Mouse (Mus musculus) natural killer cell, adult 2 months (primary cell): Measurements from ENCODE around the gene 3110082I17Rik.

Experiments
- DNase-seq, 2 experiments: peaks; one replicate each; pipeline ENCODE4 v3.0.0; 2022; ENCODE audit warnings: low spot score in 2 of 2

The 3110082I17Rik gene

DNA sequence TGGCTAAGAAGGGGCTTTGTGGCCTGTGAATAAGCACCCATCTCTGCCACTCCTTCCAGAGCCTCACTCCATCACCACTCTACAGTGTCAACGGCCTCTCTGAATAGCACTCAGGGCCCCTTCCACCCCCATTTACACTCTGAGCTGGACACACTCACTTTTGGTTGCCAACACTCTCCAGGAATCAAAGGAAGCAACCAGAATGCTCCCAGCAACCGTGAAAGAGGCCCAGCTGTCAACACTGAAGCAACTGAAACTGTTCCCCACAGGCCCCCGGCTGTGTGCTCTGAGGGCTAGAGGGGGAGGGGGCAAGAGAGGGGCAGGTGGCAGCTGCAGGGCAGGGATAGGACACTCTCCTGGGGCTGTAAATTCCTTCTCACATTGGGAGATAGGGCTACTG, 41.7 kb downstream of the 3110082I17Rik start:
- DNase-seq = no peak

DNA sequence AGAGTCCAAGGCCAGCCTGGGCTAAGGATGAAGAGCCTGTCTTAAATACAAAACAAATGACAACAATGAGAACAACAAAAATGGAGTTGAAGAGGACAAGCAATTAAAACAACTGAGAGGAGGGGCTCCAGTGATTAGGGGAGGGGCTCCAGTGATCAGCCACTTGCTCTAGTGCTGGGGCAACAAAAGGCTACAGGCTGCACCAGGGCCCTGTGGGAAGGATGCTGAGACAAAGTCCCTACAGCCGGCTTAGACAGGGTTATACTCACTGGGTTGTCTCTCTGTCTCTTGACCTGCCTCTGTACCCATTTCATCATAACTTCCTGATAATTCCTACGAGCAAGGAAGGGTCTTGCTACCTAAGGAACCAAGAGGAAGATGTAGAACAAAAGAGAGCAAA, 42.2 kb downstream of the 3110082I17Rik start:
- no peak for DNase-seq

DNA sequence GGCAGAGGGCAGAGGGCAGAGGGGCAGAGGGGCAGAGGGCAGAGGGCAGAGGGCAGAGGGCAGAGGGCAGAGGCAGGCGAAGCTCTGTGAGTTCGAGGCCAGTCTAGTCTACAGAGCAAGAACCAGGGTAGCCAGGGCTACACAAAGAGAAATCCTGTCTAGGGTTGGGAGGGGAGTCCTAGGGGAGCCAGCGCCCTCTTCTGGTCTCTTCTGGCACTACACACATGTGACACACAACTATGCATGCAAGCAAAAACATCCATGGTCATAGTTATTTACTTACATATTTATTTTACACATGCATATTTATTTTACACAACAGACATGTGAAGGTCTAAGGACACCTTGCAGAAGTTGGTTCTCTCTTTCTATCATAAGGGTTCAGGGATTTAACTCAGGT, 42.8 kb downstream of the 3110082I17Rik start:
- DNase-seq = no peak

DNA sequence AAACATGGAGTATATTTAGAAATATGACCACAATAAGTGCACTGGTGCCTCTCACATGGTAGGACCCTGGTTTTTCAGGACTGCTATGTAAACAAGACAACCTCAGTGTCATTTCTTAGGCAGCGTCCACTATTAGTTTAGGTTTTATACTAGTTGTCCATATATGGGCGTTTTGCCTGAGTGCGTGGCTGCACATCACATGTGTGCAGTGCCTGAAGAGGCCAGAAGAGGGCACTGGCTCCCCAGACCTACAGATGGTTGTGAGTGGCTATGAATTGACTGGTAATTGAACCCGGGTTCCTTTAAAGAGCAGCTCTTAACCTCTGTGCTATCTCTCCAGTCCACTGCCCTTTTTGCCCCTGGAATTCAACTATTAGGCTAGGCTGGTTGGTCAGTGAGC, 43.4 kb downstream of the 3110082I17Rik start:
- DNase-seq = peak in 1 of 2 experiments; percentile 15

DNA sequence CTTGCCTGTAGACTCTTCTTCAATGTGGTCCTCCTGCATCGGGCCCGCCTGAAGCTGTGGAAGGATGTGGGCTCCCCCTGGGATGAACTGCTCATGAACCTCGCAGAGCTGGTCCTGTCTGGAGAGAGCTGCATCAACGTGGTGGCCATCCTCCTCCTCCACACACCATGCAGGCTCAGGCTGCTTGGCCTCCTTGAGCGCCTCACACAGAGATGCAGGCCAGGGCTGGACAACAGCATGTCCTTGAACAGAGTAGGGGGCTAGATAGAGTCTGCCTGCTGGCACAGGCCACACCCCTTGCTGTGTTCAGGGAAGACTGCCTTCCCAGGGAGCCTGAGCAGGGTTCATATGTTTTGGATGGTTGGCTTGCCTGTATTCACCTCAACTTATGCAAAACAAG, 45.3 kb downstream of the 3110082I17Rik start:
- no peak for DNase-seq

DNA sequence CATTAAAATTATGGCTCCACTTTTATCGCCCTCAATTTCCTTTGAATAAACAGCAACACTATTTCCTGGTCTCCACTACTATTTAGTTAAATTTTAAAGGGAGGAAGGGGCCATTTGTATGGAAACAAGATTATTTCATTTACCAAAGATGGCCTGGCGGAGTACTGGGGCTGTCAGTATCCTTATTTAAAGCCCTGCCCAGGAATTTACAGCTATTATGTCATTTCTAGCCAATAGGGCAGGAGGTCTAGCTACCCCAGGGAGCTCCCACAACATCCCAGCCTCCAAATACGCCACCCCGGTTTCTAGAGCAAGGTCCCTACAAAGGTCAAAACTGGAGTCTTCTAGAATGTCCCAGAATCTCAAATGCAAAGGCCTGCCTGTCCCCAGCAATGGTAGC, 46.8 kb downstream of the 3110082I17Rik start:
- DNase-seq = no peak

DNA sequence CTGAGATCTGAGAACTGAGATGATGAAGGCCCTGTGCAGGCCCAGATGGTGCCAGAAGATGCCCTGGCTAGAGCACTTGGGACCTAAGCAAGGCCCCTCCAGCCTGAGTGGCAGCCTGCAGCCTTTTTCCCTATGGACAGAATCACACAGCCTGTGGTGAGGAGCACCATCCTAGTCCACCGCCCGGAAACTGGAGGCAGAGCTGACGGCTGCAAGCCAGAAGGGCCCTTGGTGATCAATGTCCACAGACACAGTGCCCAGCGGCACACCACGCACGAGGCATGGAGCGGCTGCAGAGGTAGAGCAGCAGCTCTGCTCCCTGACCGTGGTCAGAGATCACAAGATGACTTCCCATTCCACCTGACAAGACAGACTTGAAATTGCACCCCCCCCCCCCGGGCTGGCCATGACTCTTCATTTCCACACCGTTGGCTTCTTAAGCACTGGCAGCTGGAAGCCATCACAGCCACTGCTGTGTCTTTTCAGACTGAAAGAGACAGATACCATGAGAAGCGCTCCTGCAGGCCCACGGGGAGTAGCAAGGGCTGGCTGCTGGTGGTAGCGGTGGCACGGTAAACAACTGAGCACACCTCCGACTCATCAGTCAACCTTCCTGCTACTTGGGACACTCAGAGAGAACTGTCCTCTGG, 48.5 kb downstream of the 3110082I17Rik start:
- DNase-seq = no peak

DNA sequence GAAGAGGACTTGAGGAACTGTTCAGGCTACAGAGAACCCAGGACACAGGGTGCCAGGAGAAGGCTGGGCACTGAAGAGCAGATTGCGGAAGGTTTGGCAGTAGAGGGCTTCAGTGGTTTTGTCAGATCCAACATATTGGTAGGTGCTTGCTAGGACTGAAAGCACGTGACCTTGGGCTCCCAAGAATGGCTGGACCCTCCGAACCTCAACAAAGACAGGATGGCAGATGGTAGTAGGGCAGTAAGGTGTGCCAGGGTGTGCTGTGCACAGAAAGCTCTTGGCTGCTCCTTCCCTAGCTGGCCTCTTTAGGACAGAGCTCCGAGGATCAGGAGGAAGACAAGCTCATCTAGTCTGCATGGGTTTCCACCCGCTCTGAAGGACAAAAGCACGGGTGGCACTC, 49.2 kb downstream of the 3110082I17Rik start:
- no peak for DNase-seq

DNA sequence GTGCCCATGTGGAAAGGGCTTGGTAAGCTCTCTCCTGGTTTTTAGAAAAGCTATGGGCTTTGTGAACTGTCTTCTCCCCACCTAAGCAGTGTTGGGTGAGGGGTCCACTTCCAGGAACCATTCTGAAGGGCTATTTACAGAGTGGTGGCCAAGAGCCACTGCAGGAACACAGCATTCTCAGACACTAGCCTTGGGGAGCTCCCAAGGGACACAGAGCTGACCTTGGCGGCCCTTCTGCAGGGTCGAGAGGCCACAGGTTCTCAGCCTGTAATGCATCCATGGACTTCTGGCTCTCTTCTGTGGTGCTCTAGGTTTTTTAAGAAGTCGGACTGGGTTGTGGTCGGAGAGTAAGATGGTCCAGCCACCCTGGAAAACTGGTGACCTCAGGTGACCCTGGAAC, 50.3 kb downstream of the 3110082I17Rik start:
- no peak for DNase-seq

DNA sequence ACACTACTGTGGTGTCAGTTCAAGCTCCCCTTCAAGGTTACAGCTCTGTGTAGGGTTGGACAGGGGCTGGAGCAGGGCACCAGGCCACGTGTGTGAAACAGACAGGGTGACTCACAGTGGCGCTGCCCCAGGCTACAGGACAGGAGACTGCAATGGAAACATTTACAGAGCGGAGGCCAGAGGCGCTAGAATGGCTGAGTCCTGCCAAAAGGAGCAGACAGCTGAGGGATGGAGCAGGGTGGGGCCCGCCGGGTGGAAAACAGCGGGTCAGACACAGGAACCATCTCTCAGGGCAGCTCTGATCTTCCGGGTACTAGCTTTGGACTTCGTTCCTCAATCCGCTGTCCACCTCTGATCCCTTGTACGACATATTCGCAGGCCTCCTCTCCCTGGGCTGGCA, 50.9 kb downstream of the 3110082I17Rik start:
- no peak for DNase-seq

DNA sequence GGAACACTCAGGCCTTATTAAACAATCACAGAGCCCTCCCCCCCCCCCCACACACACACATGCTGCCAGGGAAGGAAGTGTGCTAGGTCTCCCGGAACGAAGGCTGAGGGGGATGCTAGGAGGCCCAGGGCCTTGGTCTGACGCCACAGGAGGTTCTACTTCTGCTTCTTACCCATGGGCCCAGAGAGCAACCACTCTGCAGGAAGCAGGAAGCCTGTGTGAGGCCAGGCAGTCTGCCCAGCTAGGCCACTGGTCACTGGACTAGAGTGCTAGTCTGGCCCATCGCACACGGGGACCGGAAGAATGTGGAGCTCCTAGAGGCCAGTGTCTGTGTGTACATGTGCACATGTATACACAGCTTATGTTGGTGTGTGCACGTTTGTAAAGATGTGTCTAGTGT, 51.8 kb downstream of the 3110082I17Rik start:
- peak; percentile 19 to 35 for DNase-seq

DNA sequence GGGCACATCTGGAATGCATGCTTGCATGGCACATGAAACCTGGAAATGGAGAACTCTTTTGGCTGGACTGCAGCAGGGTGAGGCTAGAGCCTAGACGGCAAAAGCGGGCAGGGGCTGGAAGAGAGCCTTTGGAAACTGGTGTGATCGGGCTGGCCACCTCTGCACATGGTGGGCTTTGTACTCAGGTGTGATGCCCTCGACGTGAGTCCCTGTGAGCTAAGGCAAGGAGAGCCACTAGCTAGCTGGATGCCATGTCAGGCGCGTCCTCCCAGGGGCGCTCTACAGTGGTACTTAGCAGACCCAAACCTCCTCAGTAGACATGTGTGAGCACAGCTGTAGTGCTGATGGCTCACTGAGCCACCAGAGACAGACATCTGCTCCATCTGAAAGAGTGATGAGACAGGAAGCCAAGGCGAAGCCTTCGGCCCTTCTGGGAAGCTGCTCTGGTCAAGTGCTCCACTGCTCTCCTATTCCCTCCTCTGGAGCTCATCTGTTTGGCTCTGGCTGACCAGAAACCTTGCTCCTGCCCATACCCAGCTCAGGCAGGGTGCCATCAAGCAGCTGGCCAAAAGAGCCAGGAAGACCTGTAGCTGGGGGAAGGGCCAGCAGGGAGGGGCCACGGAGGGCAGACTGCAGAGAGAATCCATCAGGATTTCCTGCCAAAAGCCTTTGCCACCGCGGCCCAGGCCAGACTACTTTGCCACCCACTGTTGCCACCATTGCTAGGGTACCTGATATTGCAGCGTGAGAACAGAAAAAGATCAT, 53.0 kb downstream of the 3110082I17Rik start:
- DNase-seq = no peak

DNA sequence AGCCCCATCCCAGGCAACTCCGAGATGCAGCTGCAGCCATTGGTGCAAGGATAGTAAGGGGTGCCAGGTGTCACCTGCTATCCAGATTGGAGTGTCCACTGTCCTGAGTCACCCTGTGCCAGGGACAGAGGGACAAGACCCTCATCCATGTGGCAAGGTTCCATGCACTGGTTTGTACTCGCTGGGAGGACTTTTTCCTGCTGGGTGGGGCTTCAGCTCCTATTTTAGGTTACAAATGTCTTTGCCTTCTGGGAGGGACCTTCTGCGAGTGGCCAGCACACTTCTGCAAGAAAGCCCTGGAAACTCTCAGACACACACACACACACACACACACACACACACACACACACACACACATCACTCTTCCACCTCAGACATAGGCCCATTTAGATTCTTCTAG, 54.4 kb downstream of the 3110082I17Rik start:
- DNase-seq = no peak

DNA sequence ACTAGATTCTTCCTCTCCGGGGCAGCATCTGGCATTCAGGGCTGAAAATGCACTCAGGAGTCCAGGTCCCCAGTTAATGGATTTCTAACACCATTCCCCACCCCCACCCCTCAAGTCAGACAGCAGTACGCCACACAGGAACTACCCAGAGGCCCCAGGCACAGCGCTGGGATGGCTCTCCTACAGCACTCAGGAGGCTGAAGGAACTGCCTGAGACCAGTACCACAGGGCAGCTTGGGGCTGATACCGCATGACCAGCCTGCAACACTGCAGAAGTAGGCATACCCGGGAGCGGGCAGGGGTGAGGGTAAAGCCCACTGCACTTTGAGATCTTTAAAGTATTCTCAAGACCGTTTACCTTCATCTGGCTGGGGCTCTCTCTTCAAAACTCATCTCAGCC, 54.8 kb downstream of the 3110082I17Rik start:
- DNase-seq = no peak

DNA sequence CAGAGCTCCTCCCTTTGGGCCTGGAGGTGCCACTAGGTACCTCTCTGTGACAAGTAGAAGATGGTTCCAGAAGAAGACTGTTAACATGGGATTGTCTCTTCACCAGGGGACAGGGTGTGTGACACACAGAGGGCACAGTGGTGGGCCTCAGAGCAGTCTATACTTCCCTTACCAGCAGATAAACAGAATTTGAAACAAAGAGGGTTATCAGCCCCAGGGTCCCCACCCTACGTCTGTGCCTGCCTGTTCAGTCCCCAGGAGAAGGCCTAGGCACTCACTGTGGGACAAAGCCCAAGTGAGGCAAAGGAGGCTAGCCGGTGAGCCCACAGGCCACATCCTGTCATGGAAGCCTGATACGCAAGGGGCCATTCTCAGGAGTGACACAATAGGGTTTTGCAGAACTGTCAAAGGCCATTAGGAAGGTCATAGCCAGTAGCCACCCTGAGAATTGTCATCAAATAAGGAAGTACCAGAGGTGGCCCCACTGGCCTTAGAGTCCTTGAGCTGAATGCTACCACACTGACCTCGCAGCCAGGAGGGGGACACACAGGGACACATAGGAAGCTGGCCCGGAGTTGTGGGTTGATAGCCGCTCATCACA, 55.4 kb downstream of the 3110082I17Rik start, which contains the start of gene C130050O18Rik:
Gene C130050O18Rik, plus strand, starts transcription at position 480 of the 601 bp plus-strand sequence.
- peak; percentile 16 to 30 for DNase-seq

DNA sequence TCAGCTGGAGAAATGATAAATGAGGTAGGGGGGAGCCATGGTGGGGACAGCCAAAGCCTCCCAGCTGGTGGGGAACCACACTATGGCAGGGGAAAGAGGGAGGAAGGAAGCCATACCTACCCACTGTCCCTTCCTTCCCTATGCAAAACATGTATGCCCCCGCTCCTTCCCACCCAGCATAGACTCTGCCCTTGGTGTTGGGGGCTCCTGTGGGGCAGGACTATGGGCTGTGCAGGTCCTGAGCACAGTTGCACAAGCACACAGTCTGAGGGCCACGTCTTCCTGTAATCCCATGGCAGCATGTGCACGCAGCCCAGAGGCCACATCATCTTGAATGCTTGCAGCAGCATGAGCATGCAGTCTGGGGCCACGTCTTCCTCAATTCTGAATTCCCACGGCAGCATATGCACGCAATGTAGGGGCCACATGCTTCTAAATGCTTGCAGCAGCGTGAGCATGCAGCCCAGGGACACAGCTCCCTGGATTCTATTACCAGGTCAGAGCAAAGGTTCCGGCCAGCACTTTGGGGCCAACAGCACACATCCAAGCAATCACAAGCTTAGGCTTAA, 56.6 kb downstream of the 3110082I17Rik start:
- no peak for DNase-seq

DNA sequence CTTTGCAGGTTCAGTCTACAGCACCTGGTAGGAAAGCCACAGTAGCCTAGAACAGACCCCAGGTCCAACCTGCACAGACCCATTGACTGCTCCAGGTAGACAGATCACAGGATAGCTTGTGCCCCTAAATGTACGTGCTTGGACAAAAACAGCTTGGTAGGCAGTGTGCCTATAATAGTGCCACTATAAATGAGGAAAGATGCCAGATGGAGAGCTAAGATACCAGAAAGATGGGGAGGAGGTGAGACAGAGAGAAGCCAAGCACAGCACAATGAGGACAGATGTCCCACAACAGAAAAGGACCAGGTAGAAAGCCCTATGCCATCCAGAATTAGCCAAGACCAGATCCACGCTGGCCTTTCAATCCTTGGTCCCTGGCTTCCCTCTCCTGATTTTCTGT, 58.2 kb downstream of the 3110082I17Rik start:
- no peak for DNase-seq

DNA sequence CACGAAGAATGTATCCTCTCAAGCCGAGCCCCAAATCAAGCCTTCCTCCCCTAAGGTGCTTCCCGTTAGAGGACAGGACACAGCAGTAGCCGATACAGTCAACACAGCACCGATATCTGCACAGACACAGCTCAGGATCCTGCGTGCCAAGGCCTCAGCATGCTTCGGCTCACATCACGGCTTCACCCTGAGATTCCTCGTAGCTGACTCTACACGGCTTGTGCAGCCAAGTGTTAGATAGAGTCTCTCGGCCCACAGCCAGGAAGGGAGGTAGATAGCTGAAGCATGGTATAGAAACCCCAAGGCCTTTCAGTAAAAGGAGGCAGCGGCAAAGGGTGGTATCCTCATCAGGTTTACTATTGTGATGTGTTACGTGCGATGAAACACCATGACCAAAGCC, 60.3 kb downstream of the 3110082I17Rik start:
- no peak for DNase-seq

DNA sequence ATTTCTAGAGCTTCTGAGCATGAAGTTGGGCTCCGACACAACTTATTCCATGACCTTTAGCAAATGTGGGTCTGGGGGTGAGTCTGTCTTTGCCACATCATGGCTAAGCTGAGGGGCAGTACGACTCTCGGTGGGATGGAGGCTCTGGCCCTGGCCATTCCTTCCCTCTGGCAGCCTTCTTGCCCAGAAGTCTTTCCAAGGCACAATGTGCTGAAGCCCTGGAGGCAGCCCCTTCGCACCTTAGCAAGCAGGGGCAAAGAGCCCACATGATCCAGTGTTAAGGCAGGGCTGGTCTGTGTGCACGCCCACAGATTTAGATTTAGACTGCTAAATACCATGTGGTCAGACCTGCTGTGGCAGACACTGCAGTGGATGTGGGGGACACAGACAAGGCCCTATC, 61.5 kb downstream of the 3110082I17Rik start:
- DNase-seq = no peak

DNA sequence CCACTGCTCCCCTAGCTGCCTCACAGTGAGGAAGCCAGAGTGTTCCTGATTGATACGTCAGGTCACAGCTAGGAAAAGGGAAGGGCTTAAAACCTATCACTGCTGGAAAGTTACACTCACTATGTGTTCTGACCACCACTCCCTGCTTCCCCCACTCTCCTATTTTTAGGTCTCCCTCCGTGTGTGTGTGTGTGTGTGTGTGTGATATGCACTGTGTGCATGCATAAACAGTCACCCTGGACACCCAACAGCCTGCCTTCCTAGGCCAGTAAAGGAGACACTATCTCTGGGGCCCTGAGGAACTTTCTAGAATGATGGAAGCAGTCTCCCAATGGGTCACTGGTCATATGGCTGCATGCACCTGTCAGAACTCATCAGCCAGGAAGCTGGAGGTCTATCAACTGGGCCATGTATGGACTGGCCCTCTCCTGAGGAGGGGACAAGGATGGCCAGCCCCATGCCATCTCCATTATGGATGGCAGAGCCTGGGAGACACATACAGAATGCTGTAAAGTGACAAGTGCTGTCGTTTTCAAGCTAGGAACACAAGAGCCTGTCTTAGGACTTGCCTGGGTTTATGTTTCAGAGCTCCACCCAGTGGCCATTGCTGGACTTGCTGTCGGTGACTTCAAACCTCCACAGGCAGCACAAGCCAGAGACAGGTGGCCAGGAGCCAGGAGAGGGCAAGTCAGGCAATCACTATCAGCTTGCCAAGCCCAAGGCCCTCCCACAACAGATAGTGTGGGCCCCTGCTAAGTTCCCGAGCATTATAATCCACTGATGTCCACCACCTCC, 62.2 kb downstream of the 3110082I17Rik start:
- DNase-seq = peak; percentile 75 to 84

DNA sequence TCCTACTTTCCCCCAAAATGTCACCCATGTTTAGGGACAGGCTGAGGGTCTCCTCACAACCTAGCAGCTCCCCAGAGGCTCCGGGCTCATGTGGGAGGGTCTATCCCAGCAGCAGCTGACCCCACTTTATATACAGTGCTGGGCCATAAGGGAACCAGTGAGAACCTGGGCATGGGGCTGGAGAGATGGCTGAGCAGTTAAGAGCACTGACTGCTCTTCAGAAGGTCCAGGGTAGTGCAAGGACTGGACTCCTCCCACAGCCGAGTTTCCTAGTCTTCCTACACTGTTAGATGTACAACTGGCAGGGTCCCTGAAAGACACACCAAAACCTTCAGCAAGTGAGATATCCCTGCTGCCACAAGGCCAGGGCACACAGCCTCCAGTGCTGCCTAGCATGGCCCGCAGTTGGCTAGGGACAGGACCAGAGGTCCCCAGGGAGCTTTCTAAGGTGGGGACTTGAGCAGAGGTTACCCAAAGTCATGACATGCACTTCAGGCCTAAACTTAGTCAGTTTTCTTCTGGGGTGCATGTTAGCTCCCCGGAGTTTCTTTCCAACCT, 62.9 kb downstream of the 3110082I17Rik start:
- no peak for DNase-seq

DNA sequence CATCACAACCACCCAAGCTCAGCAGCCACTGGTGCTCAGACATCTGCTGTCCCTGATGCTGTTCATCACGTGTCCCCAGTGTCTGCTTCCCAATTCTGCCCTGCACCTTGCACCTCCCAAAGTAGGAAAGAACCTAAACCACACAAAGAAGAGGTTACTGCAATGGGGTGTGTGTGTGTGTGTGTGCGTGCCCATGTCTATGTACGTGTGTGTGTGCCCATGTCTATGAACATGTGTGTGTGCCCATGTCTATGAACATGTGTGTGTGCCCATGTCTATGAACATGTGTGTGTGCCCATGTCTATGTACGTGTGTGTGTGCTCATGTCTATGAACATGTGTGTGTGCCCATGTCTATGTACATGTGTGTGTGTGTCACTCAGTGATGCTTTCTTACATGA, 64.8 kb downstream of the 3110082I17Rik start:
- no peak for DNase-seq
